Mouse (Mus musculus): ENCODE measurements at regions not wholly inside any gene's neighbourhood (a gene's known extent, or its start where the extent isn't known, plus 50 kb on each side); places are given as distances from the start of the nearest gene placed in this dataset.

DNA sequence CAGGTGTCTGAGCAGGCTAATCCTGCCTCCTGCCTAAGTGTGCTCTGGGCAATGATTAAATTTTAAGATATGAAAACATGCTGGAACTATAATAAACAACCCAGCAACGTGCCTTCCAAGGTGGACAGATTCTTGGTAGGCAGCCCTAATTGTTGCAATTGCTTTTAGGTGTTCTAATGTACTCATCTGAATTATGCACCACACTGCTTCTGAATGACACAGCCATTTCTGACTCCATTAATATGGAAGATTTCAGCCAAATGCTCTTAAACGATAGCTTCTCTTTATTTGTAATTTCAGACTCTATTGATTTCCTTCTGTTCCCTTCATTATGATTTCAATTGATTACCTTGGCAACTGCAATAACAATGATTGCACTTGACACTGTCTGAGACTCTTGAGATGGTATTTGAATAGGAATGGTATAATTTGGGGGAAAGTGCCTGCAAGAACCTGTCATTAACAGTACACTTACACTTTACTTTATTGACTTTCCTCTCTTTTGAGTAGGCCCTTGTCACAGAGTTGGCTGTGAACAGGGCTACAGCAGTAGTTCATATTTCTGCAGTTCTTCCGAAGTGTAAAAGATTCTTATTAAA lies 422.8 kb upstream of the Dmac1 start:
- TF ChIP-seq CTCF (IDR thresholded peaks at IDR 0.05; ENCODE audit: low read depth, low read length) (no peak), POLR2A (IDR thresholded peaks at IDR 0.05; ENCODE audit: extremely low read depth, insufficient read depth, low read length) (no peak)

Measured in liver, adult 2 months (tissue).